Mouse (Mus musculus): ENCODE results near the gene Metrn. TPM values are rescaled to one million over a fixed set of nuclear protein-coding genes. Genes with fewer than 3 reads are reported as not detected.

The Metrn gene
- polyA plus RNA-seq, 1 experiment: 29.6 TPM

- H3K27ac ChIP-seq (ENCODE audit: insufficient read depth, low read length): peak within 1 kb of the TSS; percentile 23; the same call in 1 of the 2 replicates
- no peaks in the 10 kb centered on the region for H3K4me1 ChIP-seq (ENCODE audit: control insufficient read depth, insufficient read depth, low read length)
- no peaks in the 10 kb centered on the region for H3K9me3 ChIP-seq (replicated peaks; ENCODE audit: control insufficient read depth, insufficient read depth, low read length, poor library complexity, severe bottlenecking)
- TF ChIP-seq EP300 (IDR thresholded peaks at IDR 0.05; ENCODE audit: insufficient read depth, low read depth, low read length) (no peak), CTCF (IDR thresholded peaks at IDR 0.05; ENCODE audit: low read depth, low read length) (peak; percentile 15), POLR2A (IDR thresholded peaks at IDR 0.05; ENCODE audit: insufficient read depth, low read length) (peak; percentile 72)
- H3K4me3 ChIP-seq (ENCODE audit: low read depth, low read length): peak within 1 kb of the TSS; percentile 81
- no peaks in the 10 kb centered on the region for H3K27me3 ChIP-seq (ENCODE audit: control insufficient read depth, insufficient read depth, low read length, poor library complexity, severe bottlenecking)
- H3K9ac ChIP-seq (ENCODE audit: low read depth, poor library complexity, severe bottlenecking): peak within 1 kb of the TSS; percentile 36
- peaks cover 16% of the 10 kb centered on the region for H3K36me3 ChIP-seq (ENCODE audit: control insufficient read depth, insufficient read depth, low read length, poor library complexity, severe bottlenecking)
These were observed 32.0 kb upstream of the Metrn start, which contains the start of gene Jmjd8 for GRCm38 (mm10) chr17:25828712-25829557. Jmjd8 (plus strand) TSS chr17:25828867.

DNA sequence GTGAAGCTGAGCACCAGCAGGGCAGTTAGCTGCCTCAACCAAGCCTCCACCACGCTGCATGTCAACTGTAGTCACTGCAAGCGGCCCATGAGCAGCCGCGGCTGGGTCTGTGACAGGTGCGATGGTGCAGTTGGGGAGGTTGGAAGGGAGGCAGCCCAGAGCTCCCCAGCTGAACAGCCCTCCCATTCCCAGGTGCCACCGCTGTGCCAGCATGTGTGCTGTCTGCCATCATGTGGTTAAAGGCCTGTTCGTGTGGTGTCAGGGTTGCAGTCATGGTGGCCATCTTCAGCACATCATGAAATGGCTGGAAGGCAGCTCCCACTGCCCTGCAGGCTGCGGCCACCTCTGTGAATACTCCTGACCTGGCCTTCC, 31.3 kb upstream of the Metrn start:
- H3K9me3 ChIP-seq (replicated peaks; ENCODE audit: control insufficient read depth, insufficient read depth, low read length, poor library complexity, severe bottlenecking): no peaks in the 10 kb centered on the region
- H3K9ac ChIP-seq (ENCODE audit: low read depth, poor library complexity, severe bottlenecking): no peak overlapping the region
- H3K36me3 ChIP-seq (ENCODE audit: control insufficient read depth, insufficient read depth, low read length, poor library complexity, severe bottlenecking): peaks cover 16% of the 10 kb centered on the region
- H3K27me3 ChIP-seq (ENCODE audit: control insufficient read depth, insufficient read depth, low read length, poor library complexity, severe bottlenecking): no peaks in the 10 kb centered on the region
- H3K4me1 ChIP-seq (ENCODE audit: control insufficient read depth, insufficient read depth, low read length): no peaks in the 10 kb centered on the region
- 0 out of 2 replicates have a peak overlapping the region, but pooled peaks have one; percentile 81 for H3K4me3 ChIP-seq (ENCODE audit: low read depth, low read length)
- TF ChIP-seq CTCF (IDR thresholded peaks at IDR 0.05; ENCODE audit: low read depth, low read length) (no peak), POLR2A (IDR thresholded peaks at IDR 0.05; ENCODE audit: insufficient read depth, low read length) (no peak), EP300 (IDR thresholded peaks at IDR 0.05; ENCODE audit: insufficient read depth, low read depth, low read length) (no peak)
- H3K27ac ChIP-seq (ENCODE audit: insufficient read depth, low read length): no peak overlapping the region

GRCm38 (mm10) chr17:25827546-25828222, 30.7 kb upstream of the Metrn start:
- Histone ChIP-seq H3K9ac (ENCODE audit: low read depth, poor library complexity, severe bottlenecking) (no peak overlapping the region), H3K4me1 (ENCODE audit: control insufficient read depth, insufficient read depth, low read length) (no peaks in the 10 kb centered on the region), H3K4me3 (ENCODE audit: low read depth, low read length) (no peak overlapping the region)

GRCm38 (mm10) chr17:25827011-25827410, 30.1 kb upstream of the Metrn start:
- no peaks in the 10 kb centered on the region for H3K9me3 ChIP-seq (replicated peaks; ENCODE audit: control insufficient read depth, insufficient read depth, low read length, poor library complexity, severe bottlenecking)
- peaks cover 16% of the 10 kb centered on the region for H3K36me3 ChIP-seq (ENCODE audit: control insufficient read depth, insufficient read depth, low read length, poor library complexity, severe bottlenecking)
- H3K9ac ChIP-seq (ENCODE audit: low read depth, poor library complexity, severe bottlenecking): no peak overlapping the region
- no peak overlapping the region for H3K4me3 ChIP-seq (ENCODE audit: low read depth, low read length)
- TF ChIP-seq EP300 (IDR thresholded peaks at IDR 0.05; ENCODE audit: insufficient read depth, low read depth, low read length): no peak
- no peak for TF ChIP-seq POLR2A (IDR thresholded peaks at IDR 0.05; ENCODE audit: insufficient read depth, low read length)
- no peak for TF ChIP-seq CTCF (IDR thresholded peaks at IDR 0.05; ENCODE audit: low read depth, low read length)
- H3K27ac ChIP-seq (ENCODE audit: insufficient read depth, low read length): no peak overlapping the region
- no peaks in the 10 kb centered on the region for H3K4me1 ChIP-seq (ENCODE audit: control insufficient read depth, insufficient read depth, low read length)
- no peaks in the 10 kb centered on the region for H3K27me3 ChIP-seq (ENCODE audit: control insufficient read depth, insufficient read depth, low read length, poor library complexity, severe bottlenecking)

More at GRCm38 (mm10) chr17:25827546-25828222, 30.7 kb upstream of the Metrn start:
- no peak for TF ChIP-seq EP300 (IDR thresholded peaks at IDR 0.05; ENCODE audit: insufficient read depth, low read depth, low read length)
- Histone ChIP-seq H3K36me3 (ENCODE audit: control insufficient read depth, insufficient read depth, low read length, poor library complexity, severe bottlenecking) (peaks cover 16% of the 10 kb centered on the region), H3K27ac (ENCODE audit: insufficient read depth, low read length) (no peak overlapping the region), H3K27me3 (ENCODE audit: control insufficient read depth, insufficient read depth, low read length, poor library complexity, severe bottlenecking) (no peaks in the 10 kb centered on the region), H3K9me3 (replicated peaks; ENCODE audit: control insufficient read depth, insufficient read depth, low read length, poor library complexity, severe bottlenecking) (no peaks in the 10 kb centered on the region)

GRCm38 (mm10) chr17:25825984-25826570, 29.1 kb upstream of the Metrn start:
- Histone ChIP-seq H3K36me3 (ENCODE audit: control insufficient read depth, insufficient read depth, low read length, poor library complexity, severe bottlenecking) (peaks cover 11% of the 10 kb centered on the region), H3K4me3 (ENCODE audit: low read depth, low read length) (no peak overlapping the region), H3K27me3 (ENCODE audit: control insufficient read depth, insufficient read depth, low read length, poor library complexity, severe bottlenecking) (no peaks in the 10 kb centered on the region), H3K9ac (ENCODE audit: low read depth, poor library complexity, severe bottlenecking) (no peak overlapping the region), H3K27ac (ENCODE audit: insufficient read depth, low read length) (no peak overlapping the region), H3K4me1 (ENCODE audit: control insufficient read depth, insufficient read depth, low read length) (no peaks in the 10 kb centered on the region), H3K9me3 (replicated peaks; ENCODE audit: control insufficient read depth, insufficient read depth, low read length, poor library complexity, severe bottlenecking) (no peaks in the 10 kb centered on the region)
- TF ChIP-seq CTCF (IDR thresholded peaks at IDR 0.05; ENCODE audit: low read depth, low read length): no peak
- no peak for TF ChIP-seq EP300 (IDR thresholded peaks at IDR 0.05; ENCODE audit: insufficient read depth, low read depth, low read length)
- TF ChIP-seq POLR2A (IDR thresholded peaks at IDR 0.05; ENCODE audit: insufficient read depth, low read length): no peak

All from ES-Bruce4 (cell line).